Mouse (Mus musculus) frontal cortex, adult (tissue): ENCODE results near the gene Alox12.
A peak's percentile ranks its signal among the peaks of the same experiment; 100 is the strongest.

Experiments
- ATAC-seq: cut with Nextera tagmentation; 2 replicates; pipeline ENCODE4 v1.9.2; 2017; ENCODE audit warnings: mild to moderate bottlenecking, moderate library complexity, mixed read lengths; ENCODE audit not compliant: low TSS enrichment

Alox12 gene

DNA sequence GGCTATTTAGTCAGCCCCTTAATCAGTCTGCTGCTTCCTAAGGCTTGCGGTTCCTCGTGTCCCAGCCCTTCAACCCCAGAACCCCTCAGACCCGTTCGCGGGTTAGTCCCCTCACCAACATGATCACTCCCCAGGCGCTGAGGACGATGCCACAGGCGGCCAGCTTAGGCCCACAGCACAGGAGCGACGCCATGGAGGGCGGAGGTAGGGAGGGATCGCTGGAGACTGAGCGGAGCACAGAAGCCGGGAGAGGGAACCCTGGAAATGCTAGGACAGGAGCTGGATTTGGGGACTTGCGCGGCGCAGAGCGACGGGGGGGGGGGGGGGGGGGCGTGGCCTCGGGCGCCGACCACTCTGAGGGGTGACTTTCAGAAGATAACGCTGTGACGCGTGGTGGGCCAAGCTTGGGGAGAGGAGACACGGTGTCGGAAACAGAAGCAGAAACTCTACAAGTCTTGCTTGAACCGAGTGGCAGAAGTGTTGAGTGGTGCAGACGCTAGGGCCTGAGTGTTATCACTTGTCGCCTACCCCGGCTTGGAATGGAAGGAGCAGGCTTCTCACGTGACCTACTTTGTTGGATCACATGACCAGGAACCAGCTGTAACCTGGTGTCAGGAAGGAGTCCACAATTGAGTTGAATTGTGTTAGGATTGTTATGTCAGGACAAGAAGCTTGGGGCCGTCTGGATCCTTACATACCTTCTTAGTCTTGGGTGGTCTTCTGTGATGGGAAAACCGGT lies 15.4 kb downstream of the Alox12 start, which contains the start of the genes Gm21988 and Rnasek:
Gene Gm21988, minus strand, starts transcription at position 290 of the 739 bp plus-strand sequence.
Gene Rnasek, minus strand, starts transcription at position 302 of the 739 bp plus-strand sequence.
- peak; percentile 36 for ATAC-seq

DNA sequence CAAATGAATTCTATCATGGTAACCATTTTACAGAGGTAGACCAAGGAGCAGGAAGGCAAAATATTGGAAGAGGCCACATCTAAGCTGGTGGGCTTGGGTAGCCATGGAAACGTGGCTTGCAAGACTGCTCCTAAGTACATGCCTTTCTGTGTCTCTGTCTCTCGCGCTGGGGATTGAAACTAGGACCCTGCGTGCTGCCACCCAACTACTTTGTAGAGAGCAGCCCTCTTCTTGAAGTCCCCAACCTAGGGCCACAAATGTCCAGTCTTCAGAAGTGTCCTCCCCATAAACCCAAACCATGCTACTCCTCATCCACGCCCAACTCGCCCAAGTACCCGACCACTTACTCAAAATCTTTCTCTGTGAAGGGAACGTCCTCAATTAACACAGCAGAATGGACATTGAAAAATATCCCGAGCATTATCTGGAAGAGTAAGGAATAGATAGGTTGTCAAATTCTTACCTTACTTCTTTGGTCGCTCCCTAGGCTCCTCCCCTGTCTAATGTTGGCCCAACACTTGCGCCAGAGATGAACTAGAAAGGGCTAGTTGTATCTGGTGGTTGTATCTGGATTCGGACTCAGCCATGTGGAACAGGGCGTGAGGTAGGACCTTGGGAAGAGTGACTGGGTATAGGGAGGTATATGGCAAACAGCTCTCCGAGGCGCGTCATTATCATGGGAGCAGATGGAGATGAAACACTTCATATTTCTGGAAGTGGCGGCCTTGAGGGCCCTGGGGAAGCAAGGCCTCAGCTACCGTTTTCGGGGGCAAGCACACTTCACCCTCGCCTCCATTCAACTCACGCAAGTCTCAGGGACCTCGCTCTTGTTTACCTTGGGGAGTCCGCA lies 16.3 kb downstream of the Alox12 start:
- peak; percentile 3; the same call in 1 of the 2 replicates for ATAC-seq

DNA sequence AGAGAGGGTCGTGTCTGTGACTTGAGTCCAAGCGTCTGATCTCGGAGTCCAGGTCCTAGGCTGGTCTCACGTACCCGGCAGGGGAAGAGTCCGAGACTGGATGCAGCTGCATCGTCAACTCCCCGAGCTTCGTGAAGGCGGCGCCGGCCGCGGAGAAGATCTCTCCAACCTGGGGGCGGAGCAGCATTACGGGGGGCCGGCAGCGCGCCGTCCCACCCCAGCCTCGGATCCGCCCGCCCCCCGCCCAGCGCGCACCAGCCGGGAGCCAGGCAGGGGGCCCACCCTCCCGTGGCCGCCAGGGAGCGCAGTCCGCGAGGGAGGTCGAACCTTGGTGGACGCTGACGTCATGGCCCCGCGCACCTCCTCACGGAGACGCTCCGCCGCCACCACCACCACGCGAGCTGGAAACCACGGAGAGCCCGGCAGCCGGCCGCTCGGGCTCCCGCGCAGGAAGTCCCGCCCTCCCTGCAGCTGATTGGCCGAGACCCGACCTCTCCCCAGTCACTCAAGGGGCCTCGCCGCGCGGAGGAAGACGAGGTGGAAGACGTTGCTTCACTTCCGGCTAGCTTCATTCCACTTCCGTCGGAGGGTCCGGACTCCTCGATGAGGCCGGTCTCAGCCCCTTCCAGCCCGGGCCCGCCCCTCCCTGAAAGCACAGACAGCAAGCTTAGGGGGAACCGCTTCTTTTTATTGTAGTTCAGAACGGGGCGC lies 17.5 kb downstream of the Alox12 start, which contains the start of gene 0610010K14Rik:
Gene 0610010K14Rik, minus strand, starts transcription at position 458 of the 711 bp plus-strand sequence.
- peak; percentile 84 for ATAC-seq

DNA sequence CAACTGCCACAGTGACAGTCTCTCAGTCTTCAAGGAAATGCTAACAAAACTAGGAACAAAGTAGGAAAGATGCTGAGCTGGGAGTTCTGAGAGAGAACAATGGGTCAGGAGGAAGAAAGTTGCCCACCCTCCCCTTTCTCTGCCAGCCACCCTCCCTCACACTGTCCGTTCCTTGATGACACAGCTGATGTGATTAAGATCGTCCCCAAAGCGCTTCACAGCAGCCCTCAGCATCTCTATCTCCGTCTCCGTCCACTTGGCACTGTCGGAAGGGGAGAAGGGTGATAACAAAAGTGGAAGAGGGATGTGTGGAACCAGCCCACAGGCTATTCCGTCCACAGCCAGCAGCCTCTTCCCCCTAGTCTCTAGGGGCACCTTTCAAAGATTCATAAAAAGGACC lies 18.4 kb downstream of the Alox12 start:
- ATAC-seq = no peak

DNA sequence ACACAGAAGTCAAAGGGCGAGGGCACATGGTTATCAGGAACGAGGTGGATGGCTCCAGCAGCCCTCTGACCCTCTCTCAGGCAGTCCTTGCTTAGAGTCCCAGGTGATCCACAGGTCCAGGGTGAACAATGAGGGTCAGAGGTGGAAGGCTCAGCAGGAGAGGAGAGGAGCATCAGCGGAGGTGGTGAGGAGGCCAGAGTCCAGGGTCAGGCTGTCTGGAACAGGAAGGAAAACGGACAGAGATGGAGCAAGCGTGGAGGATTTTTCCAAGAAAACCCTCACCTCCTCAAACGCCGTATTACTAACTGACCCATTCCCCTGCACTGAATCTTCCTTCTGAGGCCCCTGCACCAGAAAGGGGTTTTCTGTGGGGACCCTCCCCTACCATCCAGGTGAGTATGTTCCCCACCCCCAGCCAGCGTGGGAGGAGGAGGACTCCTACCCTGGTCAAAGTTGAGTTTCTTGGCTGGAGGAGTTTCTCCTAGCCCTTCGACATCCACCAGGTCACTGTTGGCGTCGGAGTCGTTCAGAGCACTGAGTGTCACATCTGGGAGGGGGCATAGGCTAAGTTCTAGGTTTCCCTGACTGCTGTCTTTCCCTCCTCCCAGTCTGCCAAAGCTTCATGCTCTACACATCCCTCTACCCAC lies 19.8 kb downstream of the Alox12 start:
- ATAC-seq = no peak

DNA sequence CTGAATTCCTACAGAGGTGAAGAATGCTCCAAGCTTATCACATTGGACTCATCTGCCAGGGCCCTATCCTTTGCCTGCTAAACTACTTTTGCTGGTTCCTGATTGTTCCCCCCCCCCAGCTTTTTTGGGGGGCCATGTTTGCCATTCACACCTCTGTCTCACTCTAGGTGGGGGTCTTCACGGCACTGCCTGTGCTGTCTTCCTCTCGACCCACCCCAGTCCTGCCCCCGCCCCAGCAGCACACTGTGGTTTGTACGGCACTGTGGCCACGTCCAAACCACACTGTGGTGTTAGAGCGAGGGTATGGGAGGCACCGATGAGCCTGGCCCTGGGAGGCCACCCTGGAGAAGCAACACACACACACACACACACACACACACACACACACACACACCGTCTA lies 20.7 kb downstream of the Alox12 start:
- no peak for ATAC-seq

DNA sequence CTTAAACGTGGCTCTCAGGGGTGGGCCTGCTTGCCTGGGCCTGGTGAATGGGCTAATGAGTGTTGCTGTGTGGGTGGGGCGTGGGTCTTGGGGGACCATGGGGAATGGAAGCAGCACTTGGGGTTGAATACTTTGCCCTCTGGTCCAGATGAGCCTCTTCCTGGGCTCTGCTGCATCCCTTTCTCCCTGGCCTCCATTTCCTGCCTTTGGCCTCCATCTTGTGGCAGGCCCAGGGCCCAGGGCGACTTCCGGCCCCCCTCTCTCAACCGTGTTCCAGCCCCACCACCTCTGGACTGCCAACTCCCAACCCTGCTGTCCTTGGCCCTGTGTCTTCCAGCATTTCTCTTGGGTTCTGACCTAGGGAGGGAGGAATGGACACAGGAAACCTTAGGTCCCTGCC lies 21.1 kb downstream of the Alox12 start:
- ATAC-seq = no peak

DNA sequence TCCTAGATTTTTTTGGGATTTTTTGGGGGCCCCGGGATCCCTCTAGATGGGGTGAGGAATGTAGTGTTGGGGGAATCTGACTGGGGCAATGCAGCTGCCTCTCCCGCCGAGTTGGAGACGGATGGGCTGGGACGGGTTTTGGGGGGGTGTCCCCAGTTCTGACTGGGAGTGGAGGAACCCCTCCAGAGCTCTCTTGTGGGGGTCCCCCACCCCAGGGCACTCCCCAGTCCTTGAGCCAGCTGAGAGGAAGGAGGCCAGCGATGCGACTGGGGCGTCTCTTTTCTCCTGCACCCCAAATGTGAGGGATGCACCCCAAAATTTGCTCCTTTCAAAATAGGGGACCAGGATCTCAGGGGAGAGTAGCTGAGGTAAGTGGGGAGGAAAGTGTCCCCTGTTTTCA lies 22.1 kb downstream of the Alox12 start:
- no peak for ATAC-seq

DNA sequence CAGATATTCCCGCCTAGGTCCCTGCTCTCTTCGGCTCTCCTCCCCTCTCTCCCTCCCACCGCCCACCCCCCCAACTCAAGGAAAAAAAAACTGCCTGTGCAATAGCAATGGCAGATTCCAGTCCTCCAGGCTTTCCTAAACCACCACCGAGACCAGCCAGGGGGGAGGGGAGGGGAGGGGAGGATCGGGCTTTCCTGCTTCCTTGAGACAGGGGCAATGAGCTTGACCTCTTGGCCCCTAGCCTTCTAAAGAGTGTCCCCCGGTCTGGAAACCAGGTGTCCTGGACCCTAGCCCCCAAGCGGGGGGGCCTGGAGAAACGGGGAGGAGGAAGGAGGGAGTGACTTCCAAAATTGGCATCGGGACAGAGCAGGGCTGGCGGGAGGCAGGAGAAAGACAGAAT lies 22.6 kb downstream of the Alox12 start:
- ATAC-seq = no peak

DNA sequence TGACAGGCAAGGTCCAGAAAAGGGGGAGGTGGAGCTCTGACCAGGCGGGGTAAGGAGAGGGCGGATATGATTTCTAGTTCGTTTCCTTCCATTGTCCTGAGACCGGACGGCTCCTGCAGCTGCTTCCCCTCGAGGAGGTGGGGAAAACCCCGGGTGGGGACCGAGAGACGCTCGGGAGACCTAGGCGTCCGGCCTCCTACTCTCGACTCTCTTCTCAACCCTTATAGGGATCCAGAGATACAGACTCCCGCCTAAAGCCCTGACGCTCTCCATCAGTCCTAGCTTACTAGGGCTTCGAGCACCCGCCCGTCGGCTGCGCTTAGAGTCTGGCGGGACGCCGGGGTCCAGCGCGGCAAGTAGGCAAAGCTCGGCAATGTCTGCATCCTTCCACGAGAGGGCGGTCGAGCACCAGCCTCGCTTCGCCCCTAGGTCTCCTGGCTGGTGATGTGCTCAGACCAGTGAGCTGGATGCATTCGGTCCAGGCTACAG lies 24.9 kb downstream of the Alox12 start:
- peak; percentile 45; the same call in 1 of the 2 replicates for ATAC-seq

DNA sequence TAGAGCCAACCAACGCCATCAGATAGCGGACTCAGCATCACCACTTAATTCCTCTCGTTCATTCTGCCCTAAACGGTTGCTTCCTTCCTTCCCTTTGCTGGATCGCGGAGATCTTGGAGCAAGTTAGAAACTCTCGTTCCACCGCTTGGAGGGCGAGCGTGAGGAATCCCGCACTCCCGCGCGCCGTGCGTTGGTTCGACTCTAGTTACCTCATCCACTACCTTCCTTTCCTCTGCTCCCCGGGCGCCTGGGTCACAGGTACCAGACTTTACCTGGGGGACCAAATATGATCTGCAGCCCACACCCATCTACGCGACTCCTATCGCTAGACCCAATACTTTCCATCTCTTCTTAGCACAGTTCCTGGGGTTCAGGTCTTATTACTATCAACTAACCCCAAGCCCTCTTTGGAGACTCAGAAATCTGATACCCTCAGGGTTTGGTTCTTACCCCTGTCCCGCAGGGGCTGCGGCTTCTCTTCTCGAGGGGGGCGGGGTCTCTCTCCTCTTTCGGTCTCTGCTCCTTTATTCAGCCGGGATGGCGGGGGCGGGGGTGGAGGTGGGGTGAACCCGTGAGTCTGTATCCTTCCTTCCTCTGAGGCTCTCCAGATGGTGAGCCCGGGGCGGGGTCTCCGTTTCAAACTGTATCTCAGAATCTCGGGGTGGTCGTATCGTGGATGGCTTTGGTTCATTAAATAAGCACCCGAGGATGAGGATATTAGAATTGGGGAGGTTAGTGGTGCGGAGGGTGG lies 25.7 kb downstream of the Alox12 start, which contains the start of gene Bcl6b:
Gene Bcl6b, minus strand, starts transcription at position 539 of the 751 bp plus-strand sequence.
- no peak for ATAC-seq

DNA sequence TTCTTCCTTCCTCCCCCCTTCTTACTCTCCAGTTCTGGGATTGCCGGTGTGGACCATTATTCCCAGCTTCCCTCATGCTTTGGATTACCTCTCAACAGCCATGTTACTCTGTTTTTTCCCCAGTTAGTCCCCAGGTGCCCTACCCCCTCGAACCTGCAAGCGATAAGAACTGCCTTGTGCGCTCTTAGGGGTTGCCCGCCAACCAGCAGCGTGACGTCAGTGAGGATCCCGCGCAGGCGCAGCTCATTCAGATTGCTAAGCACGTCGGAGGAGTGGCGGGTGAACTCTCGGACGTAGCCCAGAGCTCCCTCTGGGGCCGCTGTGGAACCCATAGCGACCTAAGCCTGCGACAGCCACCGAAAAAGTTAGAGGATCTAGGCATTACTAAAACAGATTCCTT lies 26.3 kb downstream of the Alox12 start:
- no peak for ATAC-seq

DNA sequence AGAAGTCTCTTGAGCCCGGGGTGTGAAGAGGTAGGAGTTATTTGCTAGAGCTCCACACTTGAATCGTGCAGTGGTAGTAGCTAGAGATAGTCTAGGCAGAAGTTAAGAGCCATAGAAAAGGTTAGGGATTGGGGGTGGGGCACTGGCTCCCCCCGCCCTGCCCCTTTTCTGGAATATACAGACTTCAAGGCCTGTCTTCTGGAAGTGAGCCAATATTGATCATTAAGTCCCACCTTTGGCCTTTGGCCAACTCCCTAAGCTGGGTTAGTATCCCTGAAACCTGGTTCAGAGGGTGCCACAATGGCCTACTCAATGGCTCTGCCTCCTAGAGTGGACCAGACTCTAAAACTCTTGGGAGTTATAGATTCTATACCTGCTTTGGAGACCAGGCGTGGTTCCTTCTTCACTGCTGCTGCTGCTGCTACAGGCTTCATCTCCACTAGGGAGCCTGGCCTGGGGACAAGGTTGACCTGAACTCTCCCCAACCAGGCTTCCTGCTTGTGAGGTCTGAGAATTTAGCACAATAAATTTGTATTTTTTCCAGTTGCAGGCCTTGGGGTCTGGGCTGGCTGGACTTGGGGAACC lies 27.4 kb downstream of the Alox12 start:
- ATAC-seq = 0 out of 2 replicates have a peak, but pooled peaks have one; percentile 36

DNA sequence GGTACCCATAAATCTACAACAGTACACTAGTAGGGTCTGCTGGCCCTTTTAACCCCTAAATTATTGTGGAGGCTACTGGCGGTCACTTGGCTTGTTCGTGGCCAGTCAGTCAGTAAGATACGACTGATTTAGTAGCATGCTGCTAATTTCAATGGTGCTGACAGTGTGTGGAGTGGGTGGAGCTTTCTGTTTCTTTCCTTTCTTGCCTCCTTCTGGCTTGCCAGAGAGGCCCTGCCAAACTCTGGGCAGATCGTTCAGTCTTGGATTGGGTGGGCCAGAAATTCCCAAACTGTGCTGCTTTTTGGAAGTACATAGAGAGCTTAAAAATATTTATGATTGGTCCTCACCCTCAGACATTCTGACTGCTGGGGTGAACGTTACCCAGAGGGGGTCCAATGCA lies 28.0 kb downstream of the Alox12 start:
- peak; percentile 75 for ATAC-seq

DNA sequence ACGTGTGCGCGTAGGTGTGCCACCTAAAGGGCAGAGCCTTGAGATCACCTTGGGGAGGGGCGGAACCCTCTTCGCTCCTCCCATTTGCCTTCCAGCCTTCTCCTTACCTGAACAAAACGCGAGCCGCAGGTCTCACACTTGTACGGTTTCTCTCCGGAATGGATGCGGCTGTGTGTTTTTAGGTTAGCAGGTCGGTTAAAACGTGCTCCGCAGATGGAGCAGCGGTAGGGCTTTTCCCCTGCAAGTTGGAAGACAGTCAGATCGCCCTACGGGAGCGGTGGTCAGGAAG lies 28.6 kb downstream of the Alox12 start:
- no peak for ATAC-seq

DNA sequence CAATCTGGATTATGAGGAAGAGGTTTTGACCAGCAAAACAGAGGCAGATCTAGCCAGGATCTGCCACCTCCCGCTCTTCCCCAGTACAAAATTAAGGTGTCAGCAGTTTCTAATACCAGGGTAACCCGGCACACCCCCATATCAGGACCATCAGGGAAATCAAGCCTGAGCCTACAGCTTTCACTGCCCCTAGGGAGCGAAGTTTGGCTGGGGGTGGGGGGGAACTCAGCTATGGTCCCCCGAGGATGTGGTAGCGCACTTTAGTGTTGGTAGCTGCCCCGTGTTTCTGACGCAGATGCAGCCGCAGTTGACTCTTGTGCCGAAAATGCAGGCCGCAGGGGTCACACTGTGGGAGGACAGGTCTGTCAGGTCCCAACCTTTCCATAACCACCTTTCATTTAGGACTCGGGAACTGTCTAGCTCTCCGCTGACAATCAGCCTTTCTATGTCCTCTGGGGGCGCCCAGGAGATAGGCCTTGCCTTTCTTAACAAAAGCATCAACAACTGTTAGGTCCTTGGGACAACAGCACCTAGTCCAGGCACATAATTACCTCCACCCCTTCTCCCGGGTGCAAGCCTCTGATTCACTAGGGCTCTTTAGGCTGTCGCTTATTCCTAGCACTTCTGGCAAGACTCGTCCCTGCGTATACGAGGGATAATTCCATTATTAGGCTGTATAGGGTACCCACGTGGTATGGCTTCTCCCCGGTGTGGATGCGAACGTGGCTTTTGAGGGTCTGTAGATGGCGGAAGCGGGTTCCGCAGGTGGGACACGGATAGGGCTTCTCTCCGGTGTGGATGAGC lies 29.2 kb downstream of the Alox12 start:
- no peak for ATAC-seq

DNA sequence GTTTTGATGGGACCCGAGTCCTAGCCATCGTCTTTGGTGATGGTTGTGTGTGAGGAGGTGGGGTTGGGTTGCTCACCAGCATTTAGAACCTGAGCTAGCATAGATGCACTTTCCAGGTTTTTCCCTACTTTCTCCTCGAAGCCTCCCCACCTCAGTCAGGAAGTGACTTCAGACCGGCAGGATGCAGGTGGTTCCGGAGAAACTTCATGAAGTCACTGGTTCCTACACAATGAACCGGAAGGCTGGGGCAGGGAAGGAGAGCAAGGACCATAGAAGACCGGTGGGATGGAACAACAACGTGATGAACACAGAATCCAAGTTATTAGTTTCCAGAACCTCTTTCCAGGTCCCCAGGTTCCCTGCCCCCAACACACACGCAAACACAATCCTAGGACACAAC lies 31.4 kb downstream of the Alox12 start:
- ATAC-seq = no peak

DNA sequence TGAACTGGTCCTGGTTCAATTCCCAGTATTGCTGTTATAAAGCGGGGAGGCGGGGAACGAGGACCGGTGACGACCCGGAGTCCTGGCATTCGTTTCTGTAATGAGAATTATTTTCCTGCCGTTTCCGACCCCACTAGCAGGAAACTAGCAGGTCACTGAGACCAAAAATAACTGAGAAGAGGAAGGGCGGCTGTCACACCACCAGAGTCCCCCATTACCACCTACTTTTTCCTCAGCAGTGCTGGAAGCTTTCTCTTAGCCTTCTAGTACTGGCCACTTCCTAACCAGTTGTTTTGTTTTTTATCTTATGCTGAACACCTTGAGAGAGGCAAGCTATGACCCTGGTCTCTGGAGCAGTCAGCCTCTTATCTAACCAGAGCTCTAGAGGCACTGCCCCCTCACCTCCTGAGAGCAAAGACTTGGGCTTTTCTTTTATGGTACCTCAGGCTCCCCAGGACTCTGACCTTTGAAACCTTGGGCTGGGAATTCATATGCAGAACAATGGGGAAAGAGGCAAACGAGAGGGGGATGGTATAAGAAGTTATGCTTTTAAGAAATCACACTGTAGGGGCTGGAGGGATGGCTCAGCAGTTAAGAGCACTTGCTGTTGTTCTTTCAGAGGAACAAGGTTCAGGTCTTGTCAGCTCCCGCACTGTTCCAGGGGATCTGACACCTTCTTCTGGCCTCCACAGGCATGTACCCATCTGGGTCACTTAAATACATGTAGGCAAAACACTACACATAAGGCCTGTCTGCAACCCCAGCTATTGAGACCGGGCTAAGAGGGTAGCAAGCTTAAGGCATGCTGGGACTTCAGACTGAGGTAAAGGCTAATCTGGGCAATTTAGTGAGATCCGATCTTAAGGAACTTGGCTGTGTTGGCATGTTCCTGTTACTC lies 33.3 kb downstream of the Alox12 start:
- ATAC-seq = no peak
